ENCODE assay signal across 9 mouse cellular contexts in genomic region chr2:57997752-57998430, GRCm38 (mm10). TPM values are rescaled to one million over a fixed set of nuclear protein-coding genes. Genes with fewer than 3 reads are reported as not detected.
DNase-seq lines count a peak whose midpoint lies in the region; ATAC-seq and TF ChIP-seq lines count a peak whose summit lies in the region.
"Had no signal": no experiment of that assay in that cellular context is flagged by ENCODE, and none has a peak within 500 bp of the region (broad histone marks: within the 10 kb centered on the region; RNA-seq: fewer than 3 reads in every experiment).

Galnt5 (plus strand) TSS chr2:57997884.

- ATAC-seq in heart, embryonic 12.5 days (ENCODE audit: insufficient number of reproducible peaks, low FRiP score), result 0 out of 2 replicates have a peak, but pooled peaks have one; percentile 18
- no peak for ATAC-seq in embryonic facial prominence, embryonic 13.5 days (ENCODE audit: insufficient number of reproducible peaks, insufficient read depth, low FRiP score, low TSS enrichment, low read depth)
- ATAC-seq in intestine, embryonic 14.5 days (replicated peaks; ENCODE audit: low FRiP score, low TSS enrichment, low read depth), result no peak; the same call in 1 of the 2 replicates
- no peak for ATAC-seq in megakaryocyte-erythroid progenitor cell, adult 5-6 weeks (replicated peaks; ENCODE audit: low FRiP score, low TSS enrichment, poor library complexity, severe bottlenecking)

- WGBS in heart, embryonic 12.5 days, result 39% methylated on average over 12 of the region's 12 CpGs
- WGBS in embryonic facial prominence, embryonic 13.5 days, result 13% methylated on average over 12 of the region's 12 CpGs
- WGBS in intestine, embryonic 14.5 days, result 33% methylated on average over 12 of the region's 12 CpGs

- H3K4me3 ChIP-seq in heart, embryonic 12.5 days, result peak within 1 kb of the TSS; percentile 40
- peak within 1 kb of the TSS; percentile 47 for H3K4me3 ChIP-seq in embryonic facial prominence, embryonic 13.5 days
- H3K4me3 ChIP-seq in intestine, embryonic 14.5 days (ENCODE audit: low read depth, low read length), result peak within 1 kb of the TSS; percentile 19; the same call in 1 of the 2 replicates
- no peak within 1 kb of the TSS for H3K4me3 ChIP-seq in left cerebral cortex, adult 2 months
- H3K4me3 ChIP-seq: liver, embryonic 13.5 days had no signal

- DNase-seq in heart, adult 11 months, result no peak
- DNase-seq in intestine, embryonic 14.5 days (ENCODE audit: low spot score), result peak; percentile 54
- DNase-seq in neural tube, embryonic 10.5 days (ENCODE audit: extremely low spot score, low spot score), result peak; percentile 21
- no peak for DNase-seq in left cerebral cortex, adult 2 months (ENCODE audit: extremely low spot score in 1 of 2, low spot score in 2 of 2)
- no peak for DNase-seq in ovary, postnatal 14 days (ENCODE audit: low spot score)
- DNase-seq: liver, embryonic 13.5 days had no signal

- peaks cover 5% of the 10 kb centered on the region; the same call in 1 of the 2 replicates for H3K4me1 ChIP-seq in heart, embryonic 12.5 days (replicated peaks)
- H3K4me1 ChIP-seq in embryonic facial prominence, embryonic 13.5 days, result peaks cover 16% of the 10 kb centered on the region
- no peaks in the 10 kb centered on the region for H3K4me1 ChIP-seq in intestine, embryonic 14.5 days (replicated peaks; ENCODE audit: control insufficient read depth, insufficient read depth, low read length)
- H3K4me1 ChIP-seq: liver, embryonic 13.5 days had no signal

- intact Hi-C loops in left cerebral cortex, adult 2 months (cut with DNase I), result no loop called here

- peak within 1 kb of the TSS; percentile 14; the same call in 1 of the 2 replicates for H3K9ac ChIP-seq in heart, embryonic 12.5 days
- peak within 1 kb of the TSS; percentile 70 for H3K9ac ChIP-seq in embryonic facial prominence, embryonic 13.5 days
- H3K9ac ChIP-seq in intestine, embryonic 14.5 days (ENCODE audit: low read length), result no peak within 1 kb of the TSS
- H3K9ac ChIP-seq: liver, embryonic 13.5 days had no signal

- H3K9me3 ChIP-seq in heart, embryonic 12.5 days (replicated peaks), result no peaks in the 10 kb centered on the region
- no peaks in the 10 kb centered on the region for H3K9me3 ChIP-seq in embryonic facial prominence, embryonic 13.5 days
- no peaks in the 10 kb centered on the region for H3K9me3 ChIP-seq in intestine, embryonic 14.5 days (ENCODE audit: control insufficient read depth, low read length)
- H3K9me3 ChIP-seq: liver, embryonic 13.5 days had no signal

- no peak for TF ChIP-seq CTCF in left cerebral cortex, adult 2 months (IDR thresholded peaks at IDR 0.05)

- no peaks in the 10 kb centered on the region for H3K36me3 ChIP-seq in heart, embryonic 12.5 days
- no peaks in the 10 kb centered on the region for H3K36me3 ChIP-seq in embryonic facial prominence, embryonic 13.5 days
- no peaks in the 10 kb centered on the region for H3K36me3 ChIP-seq in intestine, embryonic 14.5 days (ENCODE audit: control insufficient read depth, insufficient read depth, low read length)
- H3K36me3 ChIP-seq: liver, embryonic 13.5 days had no signal

- H3K4me2 ChIP-seq in heart, embryonic 12.5 days, result peak within 1 kb of the TSS; percentile 67
- H3K4me2 ChIP-seq in embryonic facial prominence, embryonic 13.5 days, result peak within 1 kb of the TSS; percentile 76
- peak within 1 kb of the TSS; percentile 39 for H3K4me2 ChIP-seq in intestine, embryonic 14.5 days (ENCODE audit: low read length)
- H3K4me2 ChIP-seq: liver, embryonic 13.5 days had no signal

- peak within 1 kb of the TSS; percentile 18; the same call in 1 of the 2 replicates for H3K27ac ChIP-seq in heart, embryonic 12.5 days (ENCODE audit: poor library complexity, severe bottlenecking)
- peak within 1 kb of the TSS; percentile 68; the same call in 1 of the 2 replicates for H3K27ac ChIP-seq in embryonic facial prominence, embryonic 13.5 days
- H3K27ac ChIP-seq in intestine, embryonic 14.5 days (ENCODE audit: low read depth), result no peak within 1 kb of the TSS
- H3K27ac ChIP-seq in left cerebral cortex, adult 2 months, result no peak within 1 kb of the TSS
- H3K27ac ChIP-seq: liver, embryonic 13.5 days had no signal

- no peaks in the 10 kb centered on the region for H3K27me3 ChIP-seq in heart, embryonic 12.5 days (replicated peaks)
- H3K27me3 ChIP-seq in embryonic facial prominence, embryonic 13.5 days, result no peaks in the 10 kb centered on the region
- H3K27me3 ChIP-seq in intestine, embryonic 14.5 days (replicated peaks; ENCODE audit: control insufficient read depth, insufficient read depth, low read length), result no peaks in the 10 kb centered on the region
- H3K27me3 ChIP-seq: liver, embryonic 13.5 days had no signal

RNA-seq across cellular contexts. Expression of gene Galnt5, which starts in this region (rescaled TPM):
- polyA plus RNA-seq in heart, embryonic 12.5 days (2016; fragmentation: Nextera tagmentation; extraction: Ambion mirVana), result 0.58 and 0.66 TPM in 2 replicates
- 2.4 and 3.0 TPM in 2 replicates for polyA plus RNA-seq in embryonic facial prominence, embryonic 13.5 days (2015; fragmentation: Nextera tagmentation; extraction: Ambion mirVana)
- 3.0 and 3.1 TPM in 2 replicates for polyA plus RNA-seq in intestine, embryonic 14.5 days (2014; fragmentation: Nextera tagmentation; extraction: Ambion mirVana)
- not detected for total RNA-seq in left cerebral cortex, adult 2 months (2021)
- total RNA-seq in megakaryocyte-erythroid progenitor cell, adult 5-6 weeks (2014; fragmentation: Nextera tagmentation), result 0.42 TPM in 1 of 2 replicates, not detected in the other
- 0.11 TPM in 1 of 2 replicates, not detected in the other for total RNA-seq in megakaryocyte-erythroid progenitor cell, adult 5-6 weeks (2017)

Comparison
In these comparisons a context has a peak if more than half of its experiments do, and no peak if none do; other contexts are left out.
1. Peak in ATAC-seq, H3K4me3 ChIP-seq, H3K27ac ChIP-seq, H3K9ac ChIP-seq and H3K4me2 ChIP-seq in heart, embryonic 12.5 days; RNA of the gene not detected or under 1 TPM.
2. DNase-seq: peak in intestine, embryonic 14.5 days (single experiment) and neural tube, embryonic 10.5 days (single experiment); none in heart, adult 11 months (single experiment), left cerebral cortex, adult 2 months (0 of 2) and ovary, postnatal 14 days (single experiment).
3. Peak in every context shown above with its lines, with median percentiles within 50 percentile points of each other: H3K4me2 ChIP-seq.